Mouse (Mus musculus) heart, embryonic 10.5 days (tissue): ENCODE data around the gene Dars. TPM values are rescaled to one million over a fixed set of nuclear protein-coding genes. Genes with fewer than 3 reads are reported as not detected.
A peak's percentile ranks its signal among the peaks of the same experiment; 100 is the strongest.

Experiments
- DNase-seq: peaks from one replicate; pipeline ENCODE4 v3.0.0-alpha.2; 2017; ENCODE audit warnings: low spot score
- H3K27ac ChIP-seq: fragments of 300-500 bp; sonication (generic); 2 replicates; pipeline ENCODE4 v1.5.1; 2016; ENCODE audit warnings: mild to moderate bottlenecking
- H3K27me3 ChIP-seq: fragments of 300-500 bp; sonication (generic); 2 replicates; pipeline ENCODE4 v1.6.1; 2016; ENCODE audit warnings: mild to moderate bottlenecking; ENCODE audit not compliant: poor library complexity, insufficient read depth, severe bottlenecking
- H3K36me3 ChIP-seq: fragments of 300-500 bp; sonication (generic); 2 replicates; pipeline ENCODE4 v1.6.1; 2016; ENCODE audit warnings: mild to moderate bottlenecking, moderate library complexity
- H3K4me1 ChIP-seq: fragments of 300-500 bp; sonication (generic); 2 replicates; pipeline ENCODE4 v1.6.1; 2016; ENCODE audit warnings: mild to moderate bottlenecking
- H3K4me3 ChIP-seq: fragments of 300-500 bp; sonication (generic); 2 replicates; pipeline ENCODE4 v1.5.1; 2016; ENCODE audit warnings: mild to moderate bottlenecking, moderate library complexity
- H3K9me3 ChIP-seq: fragments of 300-500 bp; sonication (generic); 2 replicates; pipeline ENCODE4 v1.6.1; 2016; ENCODE audit warnings: mild to moderate bottlenecking, moderate library complexity
- WGBS: fragments of 180-500 bp; shearing (Covaris S2); methylation state at CpG from one replicate; pipeline ENCODE4 v1.1.7; 2016; 5-methylcytosine and 5-hydroxymethylcytosine counted together
- polyA plus RNA-seq: library from polyadenylated mRNA; unstranded; fragments of >200 nt; fragmentation: Nextera tagmentation; extraction: Ambion mirVana; gene quantifications from 2 replicates; pipeline ENCODE4 v1.2.1, GENCODE M21; 2016

Gene Dars
- polyA plus RNA-seq, result 137 and 155 TPM in 2 replicates

- DNase-seq, result peak; percentile 96
- Histone ChIP-seq H3K4me3 (peak within 1 kb of the TSS; percentile 72), H3K9me3 (no peaks in the 10 kb centered on the region), H3K27me3 (no peaks in the 10 kb centered on the region), H3K27ac (peak within 1 kb of the TSS; percentile 96), H3K36me3 (peaks cover 27% of the 10 kb centered on the region), H3K4me1 (peaks cover 3% of the 10 kb centered on the region; the same call in 1 of the 2 replicates)
- under 1% methylated on average over 68 of the region's 68 CpGs for WGBS
Observed at GRCm38 (mm10) chr1:128416584-128417532, at the start of gene Dars. Dars (minus strand) TSS chr1:128417368.

GRCm38 (mm10) chr1:128466828-128467227, 49.7 kb upstream of the Dars start:
- Histone ChIP-seq H3K27ac (no peak overlapping the region), H3K4me3 (no peak overlapping the region), H3K4me1 (peaks cover 2% of the 10 kb centered on the region), H3K9me3 (no peaks in the 10 kb centered on the region), H3K27me3 (no peaks in the 10 kb centered on the region), H3K36me3 (no peaks in the 10 kb centered on the region)
- WGBS, result 58% methylated on average over 1 of the region's 1 CpGs
- no peak for DNase-seq

GRCm38 (mm10) chr1:128463478-128463877, 46.3 kb upstream of the Dars start:
- WGBS, result 88% methylated on average over 5 of the region's 5 CpGs
- Histone ChIP-seq H3K27me3 (no peaks in the 10 kb centered on the region), H3K36me3 (no peaks in the 10 kb centered on the region), H3K4me1 (no peaks in the 10 kb centered on the region), H3K9me3 (no peaks in the 10 kb centered on the region), H3K4me3 (no peak overlapping the region), H3K27ac (no peak overlapping the region)
- DNase-seq, result no peak

GRCm38 (mm10) chr1:128462389-128462788, 45.2 kb upstream of the Dars start:
- H3K9me3 ChIP-seq, result no peaks in the 10 kb centered on the region
- no peak overlapping the region for H3K4me3 ChIP-seq
- no peak for DNase-seq
- WGBS, result 60% methylated on average over 3 of the region's 3 CpGs
- no peak overlapping the region for H3K27ac ChIP-seq
- H3K4me1 ChIP-seq, result peaks cover 1% of the 10 kb centered on the region; the same call in 1 of the 2 replicates
- no peaks in the 10 kb centered on the region for H3K36me3 ChIP-seq
- no peaks in the 10 kb centered on the region for H3K27me3 ChIP-seq

GRCm38 (mm10) chr1:128460780-128461179, 43.6 kb upstream of the Dars start:
- WGBS, result 84% methylated on average over 6 of the region's 6 CpGs
- H3K4me1 ChIP-seq, result peaks cover 8% of the 10 kb centered on the region
- no peaks in the 10 kb centered on the region for H3K36me3 ChIP-seq
- no peak for DNase-seq
- H3K27me3 ChIP-seq, result no peaks in the 10 kb centered on the region
- no peak overlapping the region for H3K27ac ChIP-seq
- H3K4me3 ChIP-seq, result no peak overlapping the region
- no peaks in the 10 kb centered on the region for H3K9me3 ChIP-seq

- WGBS, result 67% methylated on average over 1 of the region's 1 CpGs
- H3K27me3 ChIP-seq, result no peaks in the 10 kb centered on the region
- H3K27ac ChIP-seq, result no peak overlapping the region
- DNase-seq, result no peak
- H3K9me3 ChIP-seq, result no peaks in the 10 kb centered on the region
- H3K4me1 ChIP-seq, result peaks cover 8% of the 10 kb centered on the region
- H3K36me3 ChIP-seq, result no peaks in the 10 kb centered on the region
- H3K4me3 ChIP-seq, result no peak overlapping the region
Observed at GRCm38 (mm10) chr1:128459439-128459838, 42.3 kb upstream of the Dars start.

GRCm38 (mm10) chr1:128459011-128459410, 41.8 kb upstream of the Dars start:
- no peak overlapping the region for H3K27ac ChIP-seq
- no peaks in the 10 kb centered on the region for H3K36me3 ChIP-seq
- H3K9me3 ChIP-seq, result no peaks in the 10 kb centered on the region
- whole genome bisulfite sequencing, result 64% methylated on average over 3 of the region's 3 CpGs
- H3K4me3 ChIP-seq, result no peak overlapping the region
- DNase-seq, result no peak
- H3K4me1 ChIP-seq, result peaks cover 8% of the 10 kb centered on the region
- no peaks in the 10 kb centered on the region for H3K27me3 ChIP-seq

GRCm38 (mm10) chr1:128456844-128457445, 39.8 kb upstream of the Dars start:
- H3K4me3 ChIP-seq, result peak overlapping the region; percentile 23; the same call in 1 of the 2 replicates
- H3K27me3 ChIP-seq, result no peaks in the 10 kb centered on the region
- peak overlapping the region; percentile 44; the same call in 1 of the 2 replicates for H3K27ac ChIP-seq

GRCm38 (mm10) chr1:128456271-128456670, 39.1 kb upstream of the Dars start:
- Histone ChIP-seq H3K36me3 (no peaks in the 10 kb centered on the region), H3K27me3 (no peaks in the 10 kb centered on the region), H3K4me3 (no peak overlapping the region), H3K27ac (no peak overlapping the region), H3K4me1 (peaks cover 8% of the 10 kb centered on the region), H3K9me3 (no peaks in the 10 kb centered on the region)
- DNase-seq, result no peak
- 89% methylated on average over 10 of the region's 10 CpGs for WGBS

More at GRCm38 (mm10) chr1:128456844-128457445, 39.8 kb upstream of the Dars start:
- Histone ChIP-seq H3K9me3 (no peaks in the 10 kb centered on the region), H3K4me1 (peaks cover 8% of the 10 kb centered on the region), H3K36me3 (no peaks in the 10 kb centered on the region)
- 38% methylated on average over 18 of the region's 18 CpGs for WGBS
- DNase-seq, result no peak

GRCm38 (mm10) chr1:128452210-128452609, 35.0 kb upstream of the Dars start:
- Histone ChIP-seq H3K4me1 (peaks cover 5% of the 10 kb centered on the region), H3K27ac (no peak overlapping the region), H3K27me3 (peaks cover 5% of the 10 kb centered on the region), H3K4me3 (no peak overlapping the region), H3K36me3 (no peaks in the 10 kb centered on the region), H3K9me3 (no peaks in the 10 kb centered on the region)
- no peak for DNase-seq
- 79% methylated on average over 3 of the region's 3 CpGs for WGBS

GRCm38 (mm10) chr1:128451183-128451582, 34.0 kb upstream of the Dars start:
- 78% methylated on average over 4 of the region's 4 CpGs for WGBS
- H3K36me3 ChIP-seq, result no peaks in the 10 kb centered on the region
- H3K4me3 ChIP-seq, result no peak overlapping the region
- H3K27me3 ChIP-seq, result peaks cover 5% of the 10 kb centered on the region
- H3K9me3 ChIP-seq, result no peaks in the 10 kb centered on the region
- no peaks in the 10 kb centered on the region for H3K4me1 ChIP-seq
- DNase-seq, result no peak
- H3K27ac ChIP-seq, result no peak overlapping the region

GRCm38 (mm10) chr1:128447206-128447902, 30.2 kb upstream of the Dars start:
- Histone ChIP-seq H3K27me3 (peaks cover 5% of the 10 kb centered on the region), H3K9me3 (no peaks in the 10 kb centered on the region), H3K4me1 (no peaks in the 10 kb centered on the region; the same call in 1 of the 2 replicates), H3K4me3 (no peak overlapping the region), H3K27ac (no peak overlapping the region), H3K36me3 (no peaks in the 10 kb centered on the region)
- DNase-seq, result no peak
- WGBS, result 69% methylated on average over 7 of the region's 7 CpGs
